Comparison of ENCODE assay signal across 23 mouse cellular contexts in genomic region chr13:44101806-44102205, GRCm38 (mm10).
DNase-seq lines count a peak whose midpoint lies in the region; ATAC-seq lines count a peak whose summit lies in the region.
"Had no signal": no experiment of that assay in that cellular context is flagged by ENCODE, and none has a peak within 500 bp of the region (broad histone marks: within the 10 kb centered on the region; RNA-seq: fewer than 3 reads in every experiment).

No protein-coding gene starts in this region.

- intact Hi-C loops in left cerebral cortex, postnatal 10 days (cut with DNase I) = no loop called here

- no peaks in the 10 kb centered on the region for H3K9me3 ChIP-seq in forebrain, embryonic 11.5 days (ENCODE audit: control insufficient read depth, low read length)
- no peaks in the 10 kb centered on the region for H3K9me3 ChIP-seq in forebrain, embryonic 16.5 days (ENCODE audit: control insufficient read depth, low read length)
- no peaks in the 10 kb centered on the region for H3K9me3 ChIP-seq in intestine, embryonic 14.5 days (ENCODE audit: control insufficient read depth, low read length)
- H3K9me3 ChIP-seq in intestine, embryonic 15.5 days = no peaks in the 10 kb centered on the region
- no peaks in the 10 kb centered on the region for H3K9me3 ChIP-seq in midbrain, embryonic 12.5 days
- H3K9me3 ChIP-seq: embryonic facial prominence, embryonic 13.5 days; hindbrain, embryonic 15.5 days; liver, embryonic 12.5 days had no signal

- no peak overlapping the region for H3K4me2 ChIP-seq in forebrain, embryonic 11.5 days (ENCODE audit: low read depth, low read length, severe bottlenecking)
- no peak overlapping the region for H3K4me2 ChIP-seq in forebrain, embryonic 16.5 days (ENCODE audit: low read length)
- no peak overlapping the region for H3K4me2 ChIP-seq in intestine, embryonic 14.5 days (ENCODE audit: low read length)
- H3K4me2 ChIP-seq in intestine, embryonic 15.5 days (replicated peaks) = no peak overlapping the region
- peak overlapping the region; percentile 43; the same call in 1 of the 2 replicates for H3K4me2 ChIP-seq in midbrain, embryonic 12.5 days (replicated peaks)
- H3K4me2 ChIP-seq: liver, embryonic 12.5 days had no signal

- H3K27me3 ChIP-seq in forebrain, embryonic 11.5 days (ENCODE audit: control insufficient read depth, insufficient read depth, low read length) = no peaks in the 10 kb centered on the region
- no peaks in the 10 kb centered on the region for H3K27me3 ChIP-seq in forebrain, embryonic 16.5 days (replicated peaks; ENCODE audit: control insufficient read depth, insufficient read depth, low read length)
- 0 out of 2 replicates have a peak, but pooled peaks cover 5% of the 10 kb centered on the region for H3K27me3 ChIP-seq in intestine, embryonic 14.5 days (replicated peaks; ENCODE audit: control insufficient read depth, insufficient read depth, low read length)
- H3K27me3 ChIP-seq in intestine, embryonic 15.5 days (replicated peaks) = no peaks in the 10 kb centered on the region
- peaks cover 81% of the 10 kb centered on the region for H3K27me3 ChIP-seq in midbrain, embryonic 12.5 days
- H3K27me3 ChIP-seq: hindbrain, embryonic 15.5 days; Patski had no signal

- H3K4me1 ChIP-seq in forebrain, embryonic 11.5 days (replicated peaks; ENCODE audit: control insufficient read depth, insufficient read depth, low read length) = peaks cover 26% of the 10 kb centered on the region
- H3K4me1 ChIP-seq in forebrain, embryonic 16.5 days (replicated peaks; ENCODE audit: control insufficient read depth, insufficient read depth, low read length) = peaks cover 37% of the 10 kb centered on the region
- H3K4me1 ChIP-seq in intestine, embryonic 14.5 days (replicated peaks; ENCODE audit: control insufficient read depth, insufficient read depth, low read length) = peaks cover 10% of the 10 kb centered on the region
- no peaks in the 10 kb centered on the region; the same call in 1 of the 2 replicates for H3K4me1 ChIP-seq in intestine, embryonic 15.5 days (replicated peaks)
- H3K4me1 ChIP-seq in midbrain, embryonic 12.5 days = peaks cover 43% of the 10 kb centered on the region
- H3K4me1 ChIP-seq: liver, embryonic 12.5 days had no signal

- no peak for ATAC-seq in forebrain, embryonic 11.5 days (replicated peaks; ENCODE audit: low FRiP score)
- ATAC-seq in forebrain, embryonic 16.5 days = no peak
- no peak for ATAC-seq in intestine, embryonic 14.5 days (replicated peaks; ENCODE audit: low FRiP score, low TSS enrichment, low read depth)
- ATAC-seq in intestine, embryonic 15.5 days = no peak
- ATAC-seq in midbrain, embryonic 12.5 days (ENCODE audit: low FRiP score, low read depth) = no peak
- ATAC-seq: inflammation-experienced regulatory T-cells, adult 6 months; liver, embryonic 12.5 days; liver, postnatal 0 days; Patski had no signal

- H3K27ac ChIP-seq in forebrain, embryonic 11.5 days (ENCODE audit: low read depth, low read length) = peak overlapping the region; percentile 93
- H3K27ac ChIP-seq in forebrain, embryonic 16.5 days (ENCODE audit: low read length) = no peak overlapping the region; the same call in 1 of the 2 replicates
- no peak overlapping the region for H3K27ac ChIP-seq in intestine, embryonic 14.5 days (ENCODE audit: low read depth)
- H3K27ac ChIP-seq in intestine, embryonic 15.5 days = no peak overlapping the region
- no peak overlapping the region for H3K27ac ChIP-seq in midbrain, embryonic 12.5 days (replicated peaks)
- H3K27ac ChIP-seq: embryonic facial prominence, embryonic 13.5 days; liver, embryonic 12.5 days had no signal

- no peak overlapping the region for H3K9ac ChIP-seq in forebrain, embryonic 11.5 days (ENCODE audit: low read length)
- no peak overlapping the region for H3K9ac ChIP-seq in forebrain, embryonic 16.5 days (replicated peaks; ENCODE audit: low read depth, low read length)
- H3K9ac ChIP-seq in intestine, embryonic 14.5 days (ENCODE audit: low read length) = no peak overlapping the region
- no peak overlapping the region for H3K9ac ChIP-seq in intestine, embryonic 15.5 days
- no peak overlapping the region for H3K9ac ChIP-seq in midbrain, embryonic 12.5 days (replicated peaks)
- H3K9ac ChIP-seq: hindbrain, embryonic 15.5 days; liver, embryonic 12.5 days; liver, postnatal 0 days had no signal

- no peak for DNase-seq in forebrain, embryonic 11.5 days (ENCODE audit: low spot score)
- peak; percentile 45 for DNase-seq in intestine, embryonic 14.5 days (ENCODE audit: low spot score)
- DNase-seq in cerebellum, postnatal 25 days = no peak
- no peak for DNase-seq in left cerebral cortex, postnatal 10 days (ENCODE audit: extremely low spot score in 1 of 2, low spot score in 2 of 2)
- DNase-seq: adrenal gland, postnatal 10 days; cerebellum, adult 9-10 months; gastrocnemius, postnatal 10 days; heart, postnatal 36 days; kidney, adult 2 months; kidney, postnatal 36 days; left cerebral cortex, postnatal 4 days; liver, postnatal 0 days; lung, postnatal 36 days; spleen, adult 18-20 months; thymus, postnatal 14 days had no signal

- whole genome bisulfite sequencing in forebrain, embryonic 11.5 days = 58% methylated on average over 6 of the region's 6 CpGs
- WGBS in forebrain, embryonic 16.5 days = 57% methylated on average over 6 of the region's 6 CpGs
- 77% methylated on average over 6 of the region's 6 CpGs for WGBS in intestine, embryonic 14.5 days
- WGBS in intestine, embryonic 15.5 days = 73% methylated on average over 6 of the region's 6 CpGs
- 53% methylated on average over 6 of the region's 6 CpGs for WGBS in midbrain, embryonic 12.5 days

- no peaks in the 10 kb centered on the region for H3K36me3 ChIP-seq in forebrain, embryonic 11.5 days (ENCODE audit: control insufficient read depth, insufficient read depth, low read length)
- no peaks in the 10 kb centered on the region for H3K36me3 ChIP-seq in forebrain, embryonic 16.5 days (ENCODE audit: control insufficient read depth, insufficient read depth)
- H3K36me3 ChIP-seq in intestine, embryonic 14.5 days (ENCODE audit: control insufficient read depth, insufficient read depth, low read length) = no peaks in the 10 kb centered on the region
- H3K36me3 ChIP-seq in intestine, embryonic 15.5 days = no peaks in the 10 kb centered on the region
- no peaks in the 10 kb centered on the region for H3K36me3 ChIP-seq in midbrain, embryonic 12.5 days
- H3K36me3 ChIP-seq: embryonic facial prominence, embryonic 13.5 days; hindbrain, embryonic 15.5 days; liver, embryonic 12.5 days had no signal

- no peak overlapping the region for H3K4me3 ChIP-seq in forebrain, embryonic 11.5 days (ENCODE audit: low read depth, low read length)
- H3K4me3 ChIP-seq in forebrain, embryonic 16.5 days (replicated peaks; ENCODE audit: low read length) = no peak overlapping the region
- H3K4me3 ChIP-seq in intestine, embryonic 14.5 days (ENCODE audit: low read depth, low read length) = no peak overlapping the region
- no peak overlapping the region for H3K4me3 ChIP-seq in intestine, embryonic 15.5 days (replicated peaks)
- no peak overlapping the region for H3K4me3 ChIP-seq in midbrain, embryonic 12.5 days
- H3K4me3 ChIP-seq: hindbrain, embryonic 15.5 days; liver, embryonic 12.5 days had no signal
